Mouse (Mus musculus) layer of hippocampus, adult 8-10 months (tissue): Measurements from ENCODE around the gene Efcab12. TPM values are rescaled to one million over a fixed set of nuclear protein-coding genes. Genes with fewer than 3 reads are reported as not detected.
A peak's percentile ranks its signal among the peaks of the same experiment; 100 is the strongest.
"Not testable (repeated sequence)": the region's sequence is repeated elsewhere in the genome, so short reads cannot be mapped to it uniquely, and the experiment has no call there.

Source experiments
- DNase-seq, 2 experiments: peaks; one replicate each; pipeline ENCODE4 v3.0.0; 2022; ENCODE audit warnings: low spot score in 2 of 2
- total RNA-seq, 4 experiments: library from RNA; stranded (reverse); gene quantifications; 2 replicates each; pipeline ENCODE4 v1.2.4; 2022

Efcab12 gene
- total RNA-seq, 4 experiments from 2014 or later: 4.3 to 5.7 (median 5.4) TPM

DNA sequence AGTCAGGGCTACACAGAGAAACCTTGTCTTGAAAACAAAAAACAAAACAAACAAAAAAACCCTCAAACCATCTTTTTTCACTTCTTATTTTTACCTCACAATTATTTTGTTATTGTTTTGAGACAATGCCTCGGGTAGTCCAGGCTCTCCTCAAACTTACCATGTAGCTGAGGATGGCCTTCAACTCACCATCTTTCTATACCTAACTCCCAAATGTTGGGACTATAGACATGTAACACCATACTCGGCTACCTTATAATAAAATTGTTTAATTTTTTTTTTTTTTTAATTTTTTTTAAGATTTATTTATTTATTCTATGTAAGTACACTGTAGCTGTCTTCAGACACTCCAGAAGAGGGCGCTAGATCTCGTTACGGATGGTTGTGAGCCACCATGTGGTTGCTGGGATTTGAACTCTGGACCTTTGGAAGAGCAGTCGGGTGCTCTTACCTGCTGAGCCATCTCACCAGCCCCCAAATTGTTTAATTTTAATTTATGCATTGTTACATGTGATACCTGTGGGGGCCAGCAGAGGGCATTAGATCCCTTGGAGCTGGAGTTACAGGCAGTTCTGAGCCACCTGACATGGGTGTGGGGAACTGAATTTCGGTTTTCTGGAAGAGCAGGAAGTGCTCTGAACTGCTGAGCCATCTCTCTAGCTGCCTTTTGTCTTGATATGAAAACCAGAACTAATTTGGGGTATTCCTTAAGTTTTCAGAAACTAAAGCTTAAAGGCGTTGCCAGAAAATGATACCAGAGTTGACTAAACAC is 8.6 kb upstream of the Efcab12 start:
- DNase-seq: peak in 1 of 2 experiments; percentile 55

DNA sequence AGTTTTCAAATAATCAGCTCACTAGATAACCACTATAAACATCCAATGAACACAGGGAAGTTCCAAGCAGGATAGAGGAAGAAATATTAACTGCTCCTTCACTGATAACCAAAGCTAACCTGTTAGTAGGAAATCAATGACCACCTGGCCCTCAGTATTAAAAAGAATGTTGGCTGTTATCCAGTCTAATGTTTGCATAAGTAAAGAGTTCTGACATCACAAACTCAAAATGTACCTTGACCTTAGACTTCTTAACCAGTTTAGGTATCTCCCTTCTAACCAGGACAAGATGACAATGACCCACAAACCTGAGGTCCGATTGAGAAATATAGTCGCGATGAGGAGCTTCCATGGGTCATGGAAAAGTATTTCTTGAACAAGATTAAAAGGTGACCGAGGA is 6.8 kb upstream of the Efcab12 start:
- no peak for DNase-seq

DNA sequence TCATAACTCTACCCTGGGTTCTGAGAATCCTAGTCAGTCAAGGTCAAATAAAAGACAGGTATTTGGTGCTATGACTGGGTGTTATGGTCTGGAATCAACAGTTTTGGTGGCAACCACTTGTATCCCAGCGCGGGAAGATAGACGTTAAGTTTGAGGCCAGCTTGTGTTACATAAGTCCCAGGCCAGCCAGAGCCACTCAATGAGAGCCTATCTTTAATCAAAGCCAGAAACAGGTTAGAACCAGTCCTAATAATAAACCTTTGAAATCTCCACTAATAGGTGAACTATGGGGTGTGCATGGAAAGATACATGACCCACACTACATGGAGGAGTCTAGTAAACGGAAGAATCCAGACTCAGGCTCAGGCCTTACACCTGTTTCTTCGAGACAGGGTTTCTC is 533 bp upstream of the Efcab12 start:
- DNase-seq: no peak

DNA sequence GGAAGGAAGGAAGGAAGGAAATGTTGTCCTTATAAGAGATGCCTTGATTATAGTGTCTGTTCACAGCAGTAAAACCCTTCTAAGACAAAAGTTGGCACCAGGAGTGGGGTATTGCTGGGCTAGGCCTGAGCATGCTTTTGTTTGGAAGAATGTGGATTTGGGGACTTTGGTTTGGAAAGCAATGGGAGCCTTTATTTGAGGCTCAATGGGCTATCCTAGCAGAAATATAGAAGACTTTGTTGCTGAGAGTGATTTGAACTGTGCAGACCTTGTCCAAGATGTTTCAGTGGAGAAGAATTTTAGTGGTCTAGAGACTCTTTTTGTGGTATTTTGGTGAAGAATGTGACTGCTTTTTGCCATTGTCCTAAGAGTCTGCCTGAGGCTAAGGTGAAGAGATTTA is 4.4 kb downstream of the Efcab12 start:
- no peak for DNase-seq

DNA sequence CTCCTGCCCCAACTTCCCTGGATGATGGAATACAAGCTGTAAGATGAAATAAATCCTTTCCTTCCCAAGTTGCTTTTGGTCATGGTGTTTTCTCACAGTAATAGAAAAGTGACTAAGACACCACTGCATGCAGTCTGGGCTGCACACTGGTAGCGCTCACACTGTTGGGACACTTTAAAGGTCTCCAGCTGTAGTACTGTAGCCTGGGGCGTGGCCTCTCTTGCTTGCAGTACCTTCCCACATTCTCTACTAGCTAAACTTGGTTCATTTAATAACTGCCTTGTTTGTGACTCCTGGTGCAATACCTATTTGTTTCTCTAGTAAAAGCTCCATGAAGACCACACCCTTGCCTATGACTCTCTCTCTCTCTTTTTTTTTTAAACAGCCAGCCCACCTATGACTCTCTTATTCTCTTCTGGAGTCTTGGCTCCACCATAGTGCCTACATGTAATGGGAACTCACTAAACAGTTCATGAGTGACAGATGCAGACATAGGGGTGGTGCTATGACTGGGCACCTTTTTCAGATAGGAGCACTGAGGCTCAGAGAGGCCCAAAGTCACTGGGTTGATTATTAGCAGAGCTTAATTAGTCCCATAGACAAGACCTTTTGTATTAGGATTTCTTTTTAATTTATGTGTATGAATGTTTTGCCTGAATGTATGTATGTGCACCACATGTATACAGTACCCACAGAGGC is 5.9 kb downstream of the Efcab12 start:
- DNase-seq: no peak

DNA sequence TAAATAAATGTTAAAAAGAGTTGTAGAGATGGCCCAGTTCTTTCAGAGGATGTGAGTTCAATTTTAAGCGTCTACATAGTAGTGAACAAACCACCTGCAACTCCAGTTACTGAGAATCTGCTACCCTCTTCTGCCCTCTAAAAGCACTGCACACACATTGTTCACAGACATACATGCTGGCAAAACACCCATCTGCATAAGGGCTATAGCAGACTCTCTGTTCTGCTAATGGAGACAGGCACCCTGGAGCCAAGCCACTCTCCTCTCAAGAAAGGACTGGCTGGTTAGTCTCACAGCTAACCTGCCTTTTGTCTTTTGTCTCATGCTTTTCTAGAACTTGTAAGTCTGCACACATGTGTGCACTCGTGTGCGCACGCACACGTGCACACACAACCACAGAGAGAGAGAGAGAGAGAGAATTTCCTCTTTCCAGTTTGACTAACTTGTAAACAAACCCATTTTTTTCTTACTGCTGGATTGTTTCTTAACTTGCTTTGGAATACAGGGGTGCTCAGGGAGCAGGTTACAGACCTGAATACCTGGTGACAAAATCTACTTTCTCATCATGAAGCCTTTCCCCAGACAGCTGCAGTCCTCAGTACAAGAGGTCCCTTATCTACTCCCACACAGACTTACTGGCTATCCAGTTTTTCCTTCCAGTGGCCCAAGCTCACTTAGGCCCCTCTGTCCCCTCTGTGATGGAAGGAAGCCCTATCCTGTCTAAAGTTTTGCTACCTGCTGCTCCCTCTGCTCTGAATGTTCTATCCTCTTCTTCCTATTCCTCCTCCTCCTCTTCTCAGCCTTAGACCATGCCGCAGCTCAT is 7.2 kb downstream of the Efcab12 start:
- DNase-seq: no peak

DNA sequence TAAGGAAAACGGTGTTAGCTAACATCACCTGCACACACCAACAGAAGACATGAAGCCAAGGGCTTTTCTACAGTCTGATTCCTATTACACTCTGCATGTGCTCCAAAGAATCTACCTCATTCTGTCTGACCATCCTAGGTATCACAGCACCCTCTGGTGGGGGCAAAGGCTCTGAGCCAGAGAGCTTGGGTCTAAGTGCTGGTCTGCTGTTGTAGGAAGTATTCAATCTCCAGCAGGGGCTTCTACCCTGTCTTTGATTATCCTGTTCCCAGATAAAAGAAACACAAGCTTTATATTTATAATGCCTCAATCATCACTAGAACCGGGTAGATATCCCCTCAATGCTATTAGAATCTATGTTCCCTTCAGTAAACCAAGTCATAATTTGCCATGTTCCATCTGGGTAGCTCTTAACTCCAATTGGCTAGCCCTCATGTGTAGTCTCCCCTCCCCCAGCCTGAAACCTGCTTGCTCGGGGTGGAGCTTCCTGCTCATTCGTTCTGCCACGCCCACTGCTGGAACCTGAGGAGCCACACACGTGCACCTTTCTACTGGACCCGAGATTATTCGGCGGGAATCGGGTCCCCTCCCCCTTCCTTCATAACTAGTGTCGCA is 14.3 kb downstream of the Efcab12 start:
- DNase-seq: not testable (repeated sequence)

DNA sequence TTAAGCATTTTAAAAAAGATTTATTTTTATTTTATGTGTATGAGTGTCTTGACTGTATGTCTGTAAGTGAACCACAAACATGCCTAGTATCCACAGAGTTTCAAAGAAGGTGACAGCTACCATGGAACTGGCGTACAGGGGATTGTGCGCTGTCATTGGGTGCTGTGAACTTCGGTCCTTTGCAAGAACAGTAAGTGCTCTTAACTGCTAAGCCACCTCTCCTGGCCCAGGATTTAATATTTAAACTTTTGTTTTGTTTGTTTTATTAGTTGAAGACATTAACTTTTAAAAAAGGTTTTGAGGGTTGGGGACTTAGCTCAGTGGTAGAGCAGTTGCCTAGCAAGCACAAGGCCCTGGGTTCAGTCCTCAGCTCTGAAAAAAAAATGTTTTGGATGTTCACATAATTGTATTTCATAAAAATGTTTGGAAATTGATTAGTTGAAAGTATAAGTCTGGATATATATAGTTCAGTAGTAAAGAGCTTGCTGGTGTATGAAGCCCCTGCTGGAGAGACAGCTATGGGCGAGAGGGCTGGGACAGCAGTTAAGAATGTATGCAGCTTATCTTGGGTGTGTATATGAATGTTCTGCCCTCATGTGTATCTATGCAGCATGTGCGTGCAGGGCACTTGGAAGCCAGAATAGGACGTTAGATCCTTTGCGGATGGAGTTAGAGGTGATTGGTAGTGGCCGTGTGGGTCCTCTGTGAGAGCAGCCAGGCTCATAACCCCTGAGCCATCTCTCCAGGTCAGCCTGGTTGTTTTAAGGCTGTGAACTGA is 16.8 kb downstream of the Efcab12 start:
- no peak for DNase-seq

DNA sequence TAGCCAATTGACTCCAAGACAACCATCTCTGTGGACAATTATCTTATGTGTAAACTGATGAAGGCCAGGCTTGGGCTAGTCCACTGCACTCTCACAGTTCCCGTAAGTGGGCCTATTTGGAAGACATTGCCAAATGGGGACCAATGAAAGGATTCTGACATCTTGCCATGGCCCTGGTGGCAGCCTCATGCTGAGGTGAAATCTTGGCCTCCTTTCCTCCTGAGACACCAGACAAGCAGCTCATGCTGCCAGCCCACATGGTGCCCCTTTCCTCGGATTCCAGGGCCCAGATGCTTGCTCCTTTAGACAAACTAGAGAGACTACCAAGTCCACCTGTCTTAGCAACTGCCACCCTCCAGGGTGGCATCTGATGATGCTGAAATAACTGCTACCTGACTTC is 20.1 kb downstream of the Efcab12 start:
- DNase-seq: no peak

DNA sequence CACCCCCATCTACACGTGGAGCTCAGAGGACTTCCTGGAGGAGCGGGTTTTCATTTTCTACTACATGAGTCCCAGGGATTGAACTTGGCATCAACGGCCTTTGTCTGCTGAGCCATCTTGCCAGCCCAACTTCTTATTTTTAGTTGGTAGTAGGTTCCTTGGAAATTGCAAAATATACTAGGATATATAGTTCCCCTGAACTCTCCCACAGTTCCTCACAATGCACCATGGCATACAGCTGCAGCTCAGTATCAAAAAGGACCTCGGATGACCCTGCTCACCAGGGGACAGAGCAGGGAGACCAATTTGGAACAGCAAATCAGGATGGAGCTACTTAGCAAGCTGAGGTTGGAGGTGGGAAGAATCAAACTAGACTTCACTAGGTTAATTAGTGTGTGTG is 23.2 kb downstream of the Efcab12 start:
- DNase-seq: no peak

DNA sequence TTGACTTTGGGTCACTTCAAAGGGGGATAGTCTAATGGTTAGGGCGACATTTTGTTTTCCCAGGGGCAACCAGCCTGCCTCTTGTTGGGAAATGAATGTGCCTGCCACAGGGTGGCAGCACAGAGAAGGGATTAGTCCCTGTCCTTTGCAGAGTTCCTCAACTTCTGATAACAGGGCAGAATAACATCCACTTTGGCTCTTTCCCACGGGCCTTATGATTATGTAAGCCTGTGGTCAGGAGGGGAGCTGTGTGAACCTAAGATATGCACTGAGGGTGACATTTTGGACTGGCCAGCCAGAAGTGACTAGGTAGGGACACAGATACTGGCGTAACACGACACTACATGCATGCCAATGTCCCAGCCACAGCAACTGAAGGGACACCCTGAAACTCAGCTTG is 24.1 kb downstream of the Efcab12 start:
- DNase-seq: no peak

DNA sequence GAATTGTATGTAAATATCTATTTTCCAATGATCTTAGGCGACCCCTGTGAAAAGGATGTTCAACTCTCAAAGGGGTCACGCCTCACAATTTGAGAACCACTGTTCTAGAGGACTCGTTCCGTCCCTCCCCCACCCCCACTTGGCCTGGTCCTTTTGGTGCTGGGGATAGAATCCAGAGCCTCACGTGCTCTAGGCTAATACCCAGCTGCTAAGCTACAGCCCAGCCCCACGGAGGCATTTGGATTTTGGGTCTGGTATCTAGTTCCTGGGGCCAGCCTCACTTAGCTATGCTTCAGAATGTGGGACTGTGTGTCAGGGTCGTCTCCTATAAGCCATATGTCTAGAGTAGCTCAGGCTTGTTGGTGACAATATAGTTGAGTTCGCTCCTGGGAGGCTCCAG is 26.6 kb downstream of the Efcab12 start:
- no peak for DNase-seq

DNA sequence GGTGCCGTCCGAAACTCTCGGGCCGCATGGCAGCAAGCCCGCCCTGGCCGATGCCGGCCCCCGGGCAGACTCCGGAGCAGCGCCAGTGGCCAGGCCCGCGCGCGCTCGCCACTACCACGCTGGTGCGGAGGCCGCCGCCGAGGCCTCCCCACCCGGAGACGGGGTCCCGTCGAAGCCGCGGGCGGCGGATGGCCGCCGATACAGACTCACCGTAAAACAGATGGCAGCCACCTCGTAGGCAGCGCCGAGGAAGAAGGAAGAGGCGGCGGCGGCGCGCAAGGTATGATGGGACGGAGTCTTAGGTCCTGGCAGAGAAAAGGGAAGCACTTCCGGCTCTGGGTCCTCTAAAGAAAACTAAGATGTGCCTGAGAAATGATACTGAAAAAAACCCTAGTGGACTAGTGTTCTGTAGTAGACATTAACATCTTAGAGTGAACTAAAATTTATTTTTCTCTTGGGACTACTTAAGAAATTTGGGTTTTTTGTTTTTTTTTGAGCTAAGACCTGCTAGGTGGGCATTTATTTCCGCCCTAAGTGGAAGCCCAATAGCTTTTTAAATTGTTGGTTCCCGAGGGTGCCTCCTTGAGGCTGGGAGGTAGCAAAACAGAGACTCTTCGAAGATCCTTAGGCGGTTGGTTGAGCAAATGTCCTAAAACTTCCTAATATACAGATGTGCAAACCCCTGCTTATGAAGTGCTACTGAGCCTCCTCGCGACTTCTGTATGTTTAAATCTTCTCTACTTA is 29.6 kb downstream of the Efcab12 start, which contains the start of gene Rpl32:
Gene Rpl32, minus strand, starts transcription at position 260 of the 744 bp plus-strand sequence.
- peak; percentile 74 to 84 for DNase-seq

DNA sequence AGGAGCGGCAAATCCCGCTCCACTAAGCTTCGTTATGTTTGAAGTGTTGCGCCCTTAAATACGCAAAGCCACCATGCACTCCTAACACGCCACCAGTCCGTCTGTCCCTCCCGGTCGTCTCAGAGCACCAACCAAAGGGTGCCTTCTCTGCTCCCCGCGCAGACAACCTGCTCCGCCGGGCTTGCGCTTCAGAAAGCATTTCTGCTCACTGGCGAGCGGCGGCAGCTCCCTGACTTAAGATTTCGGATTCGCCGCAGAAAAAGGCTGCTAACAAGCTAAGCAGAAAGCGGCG is 30.1 kb downstream of the Efcab12 start:
- no peak for DNase-seq

DNA sequence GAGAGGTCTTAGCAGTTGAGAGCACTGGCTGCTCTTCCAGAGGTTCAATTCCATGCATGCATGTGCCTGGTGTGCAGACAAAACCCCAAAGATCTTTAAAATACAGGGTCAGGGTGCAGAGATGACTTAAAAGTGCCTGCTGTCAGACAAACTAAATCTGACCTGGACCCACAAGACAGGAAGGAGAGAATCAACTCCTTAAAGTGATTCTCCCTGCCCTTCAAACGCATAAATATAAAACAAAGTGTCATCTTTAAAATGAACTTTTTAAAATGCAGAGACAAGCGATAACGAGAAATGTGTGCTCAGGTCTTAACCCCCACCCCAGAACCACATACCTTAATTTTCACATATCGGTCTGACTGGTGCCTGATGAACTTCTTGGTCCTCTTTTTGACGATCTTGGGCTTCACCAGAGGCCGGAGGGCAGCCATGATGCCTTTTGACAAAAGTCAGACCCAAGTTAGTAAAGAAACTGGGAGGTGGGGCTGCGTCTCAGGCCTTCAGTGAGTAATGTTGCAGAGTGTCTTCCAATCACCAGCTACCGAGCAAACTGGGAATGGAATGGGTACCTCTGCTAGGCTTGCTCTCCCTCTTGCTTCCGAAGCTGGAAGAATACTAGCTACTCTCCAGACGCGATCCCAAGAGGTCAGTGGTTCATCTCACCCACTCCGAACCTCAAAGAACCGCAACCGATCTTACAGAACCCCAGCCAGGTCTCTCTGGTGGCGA is 30.6 kb downstream of the Efcab12 start:
- no peak for DNase-seq

DNA sequence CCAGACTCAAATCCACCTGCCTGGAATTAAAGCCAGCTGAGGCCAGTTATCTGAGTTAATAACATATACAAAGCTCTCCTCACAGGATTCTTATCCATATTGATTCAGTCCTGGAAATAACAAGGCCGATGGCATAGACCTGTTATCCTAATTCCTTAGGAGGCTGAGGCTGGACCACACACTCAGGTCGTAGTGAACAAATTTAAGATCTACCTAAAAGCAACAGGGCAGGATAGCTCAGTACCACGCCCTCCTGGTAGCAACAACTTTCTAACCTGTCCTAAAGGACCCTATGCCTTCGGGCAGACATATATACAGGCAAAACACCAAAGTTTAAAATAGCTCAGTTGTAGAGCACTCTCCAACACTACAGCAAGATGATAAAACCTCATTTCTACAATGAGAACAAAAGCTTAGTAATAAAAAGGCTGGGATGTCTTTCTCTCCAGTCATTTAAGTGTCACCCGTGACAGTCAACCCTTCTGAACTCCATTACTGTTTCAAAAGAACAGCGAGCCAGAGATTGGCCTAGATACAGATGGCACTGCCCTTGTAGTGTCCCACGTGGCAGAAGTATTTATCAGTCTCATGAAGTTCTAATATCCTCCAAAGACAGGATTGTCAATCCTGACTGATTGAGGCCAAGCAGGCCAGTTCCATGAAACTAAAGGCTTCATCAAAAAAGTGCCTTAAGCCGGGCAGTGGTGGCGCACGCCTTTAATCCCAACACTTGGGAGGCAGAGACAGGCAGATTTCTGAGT is 33.6 kb downstream of the Efcab12 start:
- no peak for DNase-seq

DNA sequence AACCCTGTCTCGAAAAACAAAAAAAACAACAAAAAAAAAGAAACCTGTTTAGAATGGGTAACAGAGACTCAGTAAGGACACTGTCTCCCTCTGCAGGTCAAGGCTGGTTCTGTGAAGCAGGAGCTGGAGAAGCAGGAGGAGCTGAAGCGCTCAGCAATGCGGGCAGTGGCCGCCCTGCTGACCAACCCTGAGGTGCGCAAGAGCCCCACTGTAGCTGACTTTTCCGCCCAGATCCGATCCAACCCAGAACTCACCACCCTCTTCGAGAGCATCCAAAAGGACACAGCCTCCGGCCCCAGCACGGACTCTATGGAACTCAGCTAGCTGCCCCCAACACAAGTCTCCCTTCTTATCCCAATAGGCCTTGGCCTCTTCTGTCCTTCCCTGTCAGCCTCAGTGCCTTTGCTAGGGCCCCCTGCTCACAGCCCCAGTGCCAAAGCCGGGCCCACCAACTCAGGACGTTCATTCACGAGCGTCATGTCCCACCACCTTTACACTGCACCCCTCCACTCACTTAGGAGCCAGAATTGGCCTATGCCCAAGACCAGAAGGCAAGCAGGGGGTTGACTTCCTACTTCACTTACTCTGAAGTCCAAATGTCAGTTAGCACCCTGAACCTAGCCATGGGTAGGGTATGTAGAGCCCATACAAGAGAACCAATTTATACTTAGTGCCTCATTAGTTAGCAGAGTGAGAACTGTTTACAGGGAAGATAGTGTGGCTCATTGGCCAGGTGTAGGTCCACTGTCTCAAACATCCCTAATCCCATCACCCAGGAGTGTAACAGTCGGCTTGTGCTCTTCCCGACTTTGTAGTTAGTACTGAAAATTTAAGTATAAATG is 34.5 kb downstream of the Efcab12 start:
- peak; percentile 58 to 74 for DNase-seq

DNA sequence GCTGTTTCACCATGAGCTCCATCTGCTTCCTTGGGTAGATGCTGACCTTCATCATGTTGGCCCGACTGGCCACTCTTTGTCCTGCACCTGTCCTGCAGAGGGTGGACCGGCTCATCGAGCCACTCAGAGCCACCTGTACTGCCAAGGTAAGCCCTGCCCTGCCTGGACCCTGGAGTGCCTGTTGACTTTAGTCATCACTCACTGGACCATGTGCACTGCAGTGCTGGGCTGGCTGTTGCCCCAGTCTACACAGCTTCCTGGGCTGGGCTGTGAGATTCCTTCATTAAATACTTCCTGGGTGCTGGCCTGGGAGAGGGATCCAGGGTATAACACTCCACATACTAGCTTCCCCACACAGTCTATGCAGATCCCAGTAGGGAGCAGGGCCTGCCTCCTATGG is 36.4 kb downstream of the Efcab12 start:
- no peak for DNase-seq
